Mouse (Mus musculus) neural tube, embryonic 11.5 days (tissue): ENCODE data around the gene Ndufs7. TPM values are rescaled to one million over a fixed set of nuclear protein-coding genes. Genes with fewer than 3 reads are reported as not detected.
"Not testable (repeated sequence)": the region's sequence is repeated elsewhere in the genome, so short reads cannot be mapped to it uniquely, and the experiment has no call there.

Experiments used
- ATAC-seq: fragments of 200-750 bp; cut with Nextera tagmentation; 2 replicates; pipeline ENCODE4 v1.8.0; 2017; ENCODE audit warnings: moderate number of reproducible peaks, mild to moderate bottlenecking, moderate TSS enrichment, moderate library complexity; ENCODE audit not compliant: insufficient read depth, low FRiP score, low TSS enrichment
- DNase-seq: peaks from one replicate; pipeline ENCODE4 v3.0.0-alpha.2; 2015; ENCODE audit warnings: low spot score
- H3K27ac ChIP-seq: fragments of 300-500 bp; sonication (generic); 2 replicates; pipeline ENCODE4 v1.5.1; 2014; ENCODE audit warnings: low read depth, mild to moderate bottlenecking, low read length
- H3K27me3 ChIP-seq: fragments of 300-500 bp; sonication (generic); 2 replicates; pipeline ENCODE4 v1.6.1; 2014; ENCODE audit warnings: mild to moderate bottlenecking, low read length, mixed read lengths; ENCODE audit not compliant: control insufficient read depth, insufficient read depth
- H3K36me3 ChIP-seq: fragments of 300-500 bp; sonication (generic); 2 replicates; pipeline ENCODE4 v1.6.1; 2014; ENCODE audit warnings: mild to moderate bottlenecking, low read length, moderate library complexity, mixed read lengths; ENCODE audit not compliant: control insufficient read depth, insufficient read depth
- H3K4me1 ChIP-seq: fragments of 300-500 bp; sonication (generic); 2 replicates; pipeline ENCODE4 v1.6.1; 2014; ENCODE audit warnings: low read length, mixed read lengths; ENCODE audit not compliant: control insufficient read depth, insufficient read depth
- H3K4me2 ChIP-seq: fragments of 300-500 bp; sonication (generic); 2 replicates; pipeline ENCODE4 v1.6.1; 2014; ENCODE audit warnings: low read depth, mild to moderate bottlenecking, moderate library complexity
- H3K4me3 ChIP-seq: fragments of 300-500 bp; sonication (generic); 2 replicates; pipeline ENCODE4 v1.5.1; 2014; ENCODE audit warnings: low read depth, low read length
- H3K9ac ChIP-seq: fragments of 300-500 bp; sonication (generic); 2 replicates; pipeline ENCODE4 v1.6.1; 2014; ENCODE audit warnings: mild to moderate bottlenecking, low read length
- H3K9me3 ChIP-seq: fragments of 300-500 bp; sonication (generic); 2 replicates; pipeline ENCODE4 v1.6.1; 2016; ENCODE audit warnings: low read length; ENCODE audit not compliant: control insufficient read depth
- WGBS: fragments of 180-500 bp; shearing (Covaris S2); extraction: QIAGEN DNeasy Blood & Tissue Kit; methylation state at CpG from one replicate; pipeline ENCODE4 v1.1.7; 2014; 5-methylcytosine and 5-hydroxymethylcytosine counted together
- polyA plus RNA-seq: library from polyadenylated mRNA; unstranded; fragments of >200 nt; fragmentation: Nextera tagmentation; extraction: Ambion mirVana; gene quantifications from 2 replicates; pipeline ENCODE4 v1.2.1, GENCODE M21; 2014

Gene Ndufs7
- polyA plus RNA-seq, 1 experiment from 2014 or later: 261 TPM

- not testable (repeated sequence) for H3K9me3 ChIP-seq, H3K4me2 ChIP-seq, H3K4me1 ChIP-seq, H3K27me3 ChIP-seq, H3K27ac ChIP-seq, H3K4me3 ChIP-seq, ATAC-seq, H3K9ac ChIP-seq, DNase-seq, H3K36me3 ChIP-seq
- 77% methylated on average over 7 of the region's 7 CpGs for WGBS
Observed at GRCm38 (mm10) chr10:80211547-80212103, 37.3 kb upstream of the Ndufs7 start.

DNA sequence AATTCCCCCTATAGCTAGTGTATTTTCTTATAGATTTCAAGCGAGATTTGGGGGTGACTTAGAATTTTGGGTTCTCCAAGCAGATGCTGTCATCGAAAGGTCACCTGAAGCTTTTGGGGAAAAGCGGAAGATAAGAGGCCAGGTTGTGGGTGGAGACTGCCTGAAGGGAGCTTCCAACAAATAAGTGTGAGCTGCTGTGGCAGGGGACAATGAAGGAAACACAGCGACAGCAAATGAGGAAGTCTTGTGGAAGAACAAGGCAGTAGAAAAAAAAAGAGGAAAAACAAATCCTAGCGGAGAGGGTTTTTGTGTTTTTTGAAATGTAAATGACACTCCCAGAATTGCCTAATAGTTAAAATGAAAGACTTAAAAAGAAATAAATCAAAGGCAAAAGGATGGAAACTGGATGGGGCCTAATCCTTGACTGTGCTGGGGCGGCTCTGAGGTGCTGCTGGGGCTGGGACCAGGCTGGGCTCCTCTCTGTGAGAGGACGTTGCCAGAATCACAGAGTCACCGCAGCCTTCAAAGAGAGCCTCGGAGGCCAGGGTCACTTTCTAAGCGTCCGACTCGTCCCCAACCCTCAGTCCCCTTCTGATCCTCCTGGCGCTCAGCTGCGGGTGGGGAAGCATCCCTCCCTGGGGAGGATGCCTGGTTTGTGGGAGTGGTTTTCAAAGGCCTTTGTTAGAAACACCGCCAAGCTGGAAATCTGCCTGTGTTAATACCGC, 33.7 kb upstream of the Ndufs7 start:
- Histone ChIP-seq H3K36me3 (no peaks in the 10 kb centered on the region), H3K4me2 (no peak overlapping the region), H3K9me3 (no peaks in the 10 kb centered on the region), H3K4me3 (no peak overlapping the region), H3K4me1 (no peaks in the 10 kb centered on the region), H3K27me3 (no peaks in the 10 kb centered on the region), H3K9ac (no peak overlapping the region), H3K27ac (no peak overlapping the region)
- ATAC-seq: no peak
- no peak for DNase-seq
- WGBS: 16% methylated on average over 16 of the region's 16 CpGs

DNA sequence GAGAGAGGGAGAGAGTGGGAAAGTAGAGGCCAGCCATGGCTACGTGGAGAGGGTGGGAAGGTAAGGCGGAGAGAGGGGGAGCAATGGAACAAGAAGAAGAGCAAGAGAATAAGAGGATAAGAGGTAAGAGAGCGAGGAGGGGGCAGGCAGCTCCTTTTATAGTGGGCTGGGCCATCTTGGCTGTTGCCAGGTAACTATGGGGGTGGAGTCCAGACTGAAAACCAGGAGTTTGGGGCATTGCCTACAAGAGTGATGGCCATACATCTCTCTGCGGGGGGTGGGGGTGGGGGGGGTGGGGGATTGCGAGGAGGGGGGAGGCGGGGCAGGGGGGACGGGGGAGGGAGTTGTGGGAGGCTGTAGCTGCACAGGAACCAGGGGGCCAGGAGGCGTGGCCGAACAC, 28.2 kb upstream of the Ndufs7 start:
- Histone ChIP-seq H3K36me3 (no peaks in the 10 kb centered on the region), H3K9me3 (no peaks in the 10 kb centered on the region), H3K4me2 (no peak overlapping the region), H3K27ac (no peak overlapping the region), H3K9ac (no peak overlapping the region), H3K27me3 (no peaks in the 10 kb centered on the region), H3K4me3 (no peak overlapping the region), H3K4me1 (peaks cover 2% of the 10 kb centered on the region; the same call in 1 of the 2 replicates)
- ATAC-seq: no peak
- WGBS: 39% methylated on average over 5 of the region's 9 CpGs
- DNase-seq: no peak

DNA sequence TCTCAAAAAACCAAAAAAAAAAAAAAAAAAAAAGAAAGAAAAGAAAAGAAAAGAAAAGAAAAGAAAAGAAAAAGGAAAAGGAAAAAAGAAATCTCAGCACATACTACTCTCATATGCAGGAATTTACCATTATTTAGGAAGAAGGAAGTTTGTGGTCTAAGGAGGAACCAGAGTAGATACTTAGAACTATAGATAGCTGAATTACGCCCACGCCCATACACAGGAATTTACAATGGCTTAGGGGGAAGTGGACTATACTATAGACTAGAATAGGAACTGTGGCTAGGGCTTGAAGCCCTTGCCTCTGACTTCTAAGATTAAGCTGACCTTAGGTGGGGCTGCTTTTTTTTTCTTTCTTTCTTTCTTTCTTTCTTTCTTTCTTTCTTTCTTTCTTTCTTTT, 25.8 kb upstream of the Ndufs7 start:
- WGBS: 89% methylated on average over 2 of the region's 2 CpGs
- H3K36me3 ChIP-seq, H3K9me3 ChIP-seq, H3K4me3 ChIP-seq, H3K4me2 ChIP-seq, H3K9ac ChIP-seq, DNase-seq, H3K27me3 ChIP-seq, ATAC-seq, H3K27ac ChIP-seq: not testable (repeated sequence)
- peaks cover 16% of the 10 kb centered on the region for H3K4me1 ChIP-seq

DNA sequence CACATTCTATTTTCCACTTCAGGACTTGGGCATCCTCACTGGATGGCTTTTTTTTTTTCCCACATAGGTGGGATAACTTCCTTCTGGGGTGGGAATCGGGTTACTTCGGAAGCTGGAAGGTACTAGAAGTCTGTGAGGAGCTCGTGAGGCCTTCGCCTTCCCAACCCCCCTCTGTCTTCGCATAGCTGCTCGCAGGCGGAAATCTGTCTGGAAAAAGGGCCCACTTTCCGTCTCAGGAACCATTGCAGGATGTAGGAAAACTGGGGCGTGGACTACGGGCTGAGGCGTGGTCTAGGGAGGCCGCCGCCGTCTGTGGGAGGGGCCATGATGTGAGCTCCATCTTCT, 22.9 kb upstream of the Ndufs7 start:
- H3K9me3 ChIP-seq: no peaks in the 10 kb centered on the region
- ATAC-seq (no peak; the same call in 1 of the 2 replicates), DNase-seq (no peak)
- H3K36me3 ChIP-seq: no peaks in the 10 kb centered on the region
- H3K4me1 ChIP-seq: peaks cover 18% of the 10 kb centered on the region
- peak overlapping the region; percentile 84; the same call in 1 of the 2 replicates for H3K4me3 ChIP-seq
- peak overlapping the region; percentile 42 for H3K4me2 ChIP-seq
- no peaks in the 10 kb centered on the region for H3K27me3 ChIP-seq
- WGBS: under 1% methylated on average over 14 of the region's 14 CpGs
- H3K9ac ChIP-seq: peak overlapping the region; percentile 41
- peak overlapping the region; percentile 61; the same call in 1 of the 2 replicates for H3K27ac ChIP-seq

- peak within 1 kb of the TSS; percentile 84 for H3K4me3 ChIP-seq
- peak within 1 kb of the TSS; percentile 95 for H3K4me2 ChIP-seq
- H3K9me3 ChIP-seq: no peaks in the 10 kb centered on the region
- H3K4me1 ChIP-seq: peaks cover 18% of the 10 kb centered on the region
- H3K27ac ChIP-seq: peak within 1 kb of the TSS; percentile 87
- ATAC-seq (peak; percentile 97), DNase-seq (peak; percentile 100)
- H3K9ac ChIP-seq: peak within 1 kb of the TSS; percentile 94
- under 1% methylated on average over 59 of the region's 75 CpGs for WGBS
- no peaks in the 10 kb centered on the region for H3K36me3 ChIP-seq
- no peaks in the 10 kb centered on the region for H3K27me3 ChIP-seq
Observed at GRCm38 (mm10) chr10:80226416-80227165, 22.3 kb upstream of the Ndufs7 start, which contains the start of gene Mum1. Gene Mum1, plus strand, starts transcription at chr10:80226434.

- H3K4me1 ChIP-seq: peaks cover 18% of the 10 kb centered on the region
- H3K27ac ChIP-seq: peak overlapping the region; percentile 87
- WGBS: 15% methylated on average over 10 of the region's 10 CpGs
- no peaks in the 10 kb centered on the region for H3K9me3 ChIP-seq
- peak overlapping the region; percentile 84 for H3K4me3 ChIP-seq
- H3K27me3 ChIP-seq: no peaks in the 10 kb centered on the region
- H3K4me2 ChIP-seq: peak overlapping the region; percentile 95
- H3K9ac ChIP-seq: peak overlapping the region; percentile 94
- ATAC-seq (peak; percentile 13; the same call in 1 of the 2 replicates), DNase-seq (peak; percentile 33)
- peaks cover 2% of the 10 kb centered on the region; the same call in 1 of the 2 replicates for H3K36me3 ChIP-seq
Observed at GRCm38 (mm10) chr10:80227166-80227539, 21.8 kb upstream of the Ndufs7 start.

DNA sequence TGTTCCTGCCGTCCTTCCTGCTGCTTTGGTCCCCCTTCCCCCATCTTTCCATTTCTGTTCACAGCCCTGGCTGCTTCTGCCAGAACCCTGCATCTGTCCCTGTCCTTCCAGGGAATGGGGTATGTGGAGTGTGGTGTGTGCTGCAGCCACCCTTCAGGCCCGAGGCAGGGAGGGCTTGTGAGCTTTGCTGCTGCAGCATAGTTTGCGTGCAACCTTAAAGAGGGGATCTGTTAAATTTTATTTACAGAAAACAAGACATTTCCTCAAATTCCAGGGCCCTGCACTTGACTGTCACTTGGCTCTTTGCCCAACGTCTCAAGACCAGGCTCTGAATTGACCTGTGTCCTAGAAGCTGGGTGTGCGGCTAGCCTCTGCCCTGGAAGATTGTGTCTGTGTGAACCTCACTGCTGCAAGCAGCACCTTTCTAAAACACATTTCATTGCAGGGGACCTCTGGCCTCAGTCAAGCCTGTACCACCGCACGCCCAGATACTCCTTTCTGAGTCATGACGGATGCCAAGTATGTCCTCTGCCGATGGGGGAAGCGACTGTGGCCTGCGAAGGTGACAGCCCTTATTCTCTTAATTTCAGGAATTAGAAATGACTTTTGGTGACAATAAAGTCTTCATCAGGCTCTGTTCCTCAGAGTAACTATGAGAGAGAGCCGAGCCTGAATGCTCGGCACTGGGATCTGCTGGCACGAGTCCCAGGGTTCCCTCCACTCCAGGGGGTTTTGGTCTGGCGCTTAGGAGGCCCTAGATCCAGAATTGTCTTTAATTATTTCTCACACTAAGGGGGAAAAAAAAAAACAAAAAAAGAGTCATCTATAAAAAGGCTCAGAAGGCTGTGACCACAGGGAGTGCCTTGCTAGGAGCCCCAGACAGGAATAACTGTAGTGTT, 20.8 kb upstream of the Ndufs7 start:
- peaks cover 10% of the 10 kb centered on the region for H3K36me3 ChIP-seq
- no peaks in the 10 kb centered on the region for H3K27me3 ChIP-seq
- WGBS: 76% methylated on average over 15 of the region's 15 CpGs
- no peak for DNase-seq
- no peak for ATAC-seq
- H3K9ac ChIP-seq: no peak overlapping the region
- H3K9me3 ChIP-seq: no peaks in the 10 kb centered on the region
- H3K27ac ChIP-seq: no peak overlapping the region
- H3K4me1 ChIP-seq: peaks cover 21% of the 10 kb centered on the region
- H3K4me2 ChIP-seq: peak overlapping the region; percentile 95; the same call in 1 of the 2 replicates
- peak overlapping the region; percentile 84; the same call in 1 of the 2 replicates for H3K4me3 ChIP-seq
